Mouse (Mus musculus) layer of hippocampus, postnatal 10 days (tissue): ENCODE measurements around the gene Ccdc110. TPM values are rescaled to one million over a fixed set of nuclear protein-coding genes. Genes with fewer than 3 reads are reported as not detected.

ENCODE experiments used
- DNase-seq, 2 experiments: peaks; one replicate each; pipeline ENCODE4 v3.0.0; 2021; ENCODE audit warnings: low spot score in 2 of 2
- total RNA-seq, 2 experiments: library from RNA; stranded (reverse); gene quantifications; 2 replicates each; pipeline ENCODE4 v1.2.3; 2021

Ccdc110 gene
- total RNA-seq, 2 experiments from 2014 or later: 1.4 to 1.8 TPM

- no peak for DNase-seq
Measured at GRCm38 (mm10) chr8:45975837-45976468, 41.5 kb downstream of the Ccdc110 start.

- no peak for DNase-seq
Measured at GRCm38 (mm10) chr8:45986665-45987064, 52.2 kb downstream of the Ccdc110 start.

- DNase-seq: no peak
Measured at GRCm38 (mm10) chr8:45988189-45988588, 53.8 kb downstream of the Ccdc110 start.

- no peak for DNase-seq
Measured at GRCm38 (mm10) chr8:45990631-45991310, 56.4 kb downstream of the Ccdc110 start.

Other genes with a start within 250 kb of the Ccdc110 start
- gene Pdlim3, start 49.2 kb upstream of the Ccdc110 start, total RNA-seq: 1 to 10 TPM; 2.5 to 2.7 TPM
- 1 to 10 TPM; 4.0 to 4.3 TPM for gene 1700029J07Rik, start 40.6 kb downstream of the Ccdc110 start, total RNA-seq
- gene Ufsp2, start 40.9 kb downstream of the Ccdc110 start, total RNA-seq: 10 to 100 TPM; 54.0 to 58.5 TPM
- gene Lrp2bp, start 64.7 kb downstream of the Ccdc110 start, total RNA-seq: under 1 TPM; 0.42 to 0.46 TPM
- gene Ankrd37, start 71.1 kb downstream of the Ccdc110 start, total RNA-seq: 1 to 10 TPM; 5.7 to 6.8 TPM
- 10 to 100 TPM; 18.0 to 19.1 TPM for gene Cfap97, start 217.2 kb downstream of the Ccdc110 start, total RNA-seq
- gene Snx25, start 217.5 kb downstream of the Ccdc110 start, total RNA-seq: 10 to 100 TPM; 51.0 to 52.5 TPM